Mouse (Mus musculus) G1E (cell line): ENCODE results near the gene Odf2l.

Experiments used
- CTCF ChIP-seq: IDR thresholded peaks from 2 replicates; pipeline ENCODE4 v1.5.1; 2012; ENCODE audit warnings: low read depth, low read length, inconsistent platforms, mixed read lengths
- GATA1 ChIP-seq: IDR thresholded peaks from 2 replicates; pipeline ENCODE4 v1.6.1; 2012; ENCODE audit warnings: borderline replicate concordance, low read length, inconsistent platforms, mixed read lengths
- POLR2AphosphoS5 ChIP-seq: IDR thresholded peaks from 2 replicates; pipeline ENCODE4 v1.6.1; 2012; ENCODE audit warnings: low read depth, low read length, inconsistent platforms; ENCODE audit not compliant: insufficient replicate concordance

DNA sequence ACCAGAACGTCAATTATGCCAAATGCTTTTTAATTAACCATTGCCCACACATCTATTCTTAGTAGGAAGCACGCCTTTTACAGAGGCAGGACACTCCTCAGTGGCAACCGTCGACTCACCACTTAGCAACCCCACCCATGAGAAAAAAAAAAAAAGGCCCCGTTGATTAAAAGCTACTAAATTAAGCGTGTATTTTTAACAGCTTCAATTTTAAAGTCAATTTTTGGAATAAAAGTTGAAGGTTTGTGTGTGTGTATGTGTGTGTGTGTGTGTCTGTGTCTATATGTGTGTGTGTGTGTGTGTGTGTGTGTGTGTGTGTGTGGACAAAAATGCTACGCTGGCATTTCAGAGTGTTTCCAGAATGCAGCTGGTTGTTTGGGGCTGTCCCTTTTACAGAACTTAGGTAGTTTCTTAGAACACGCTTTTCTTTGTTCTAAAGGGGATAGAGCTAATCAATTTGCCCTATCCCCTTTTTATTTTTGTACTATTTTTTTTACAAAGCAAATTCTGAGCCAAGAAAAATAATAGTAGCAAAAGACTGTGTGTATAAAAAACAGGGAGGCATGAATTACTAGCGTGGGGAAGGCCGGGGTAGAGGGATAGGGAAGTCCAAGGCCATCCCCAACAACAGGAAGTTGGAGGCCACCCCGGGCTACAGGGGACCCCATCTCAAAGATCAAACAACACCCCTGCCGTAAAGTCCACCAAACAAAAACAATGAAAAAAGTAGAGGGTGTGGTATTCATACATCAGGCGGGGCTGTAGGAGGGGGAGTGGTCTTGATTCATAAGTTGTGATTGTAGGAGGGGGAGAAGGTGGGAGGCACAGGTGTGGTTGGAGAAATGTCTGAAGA, 50.7 kb downstream of the Odf2l start:
- TF ChIP-seq CTCF (no peak), GATA1 (no peak), POLR2AphosphoS5 (no peak)
